Mouse (Mus musculus): ENCODE measurements around the gene Rfc1. TPM values are rescaled to one million over a fixed set of nuclear protein-coding genes. Genes with fewer than 3 reads are reported as not detected.

The Rfc1 gene
- 10 to 100 TPM; 23.9 to 25.8 TPM for total RNA-seq (2021)

GRCm38 (mm10) chr5:65335298-65336074, at the start of gene Rfc1:
Gene Rfc1 (minus strand): TSS chr5:65335670.
- DNase-seq (ENCODE audit: low spot score in 2 of 2): peak; percentile 89 to 95
- intact Hi-C loops (cut with DNase I): loop anchor here (1.0 kb wide), 1 partner anchor 56 kb away; the partner anchor contains the start of genes Lias and Rpl9

- intact Hi-C loops (cut with DNase I): no loop called here
These were observed 39.3 kb upstream of the Rfc1 start for GRCm38 (mm10) chr5:65374746-65375145.

DNA sequence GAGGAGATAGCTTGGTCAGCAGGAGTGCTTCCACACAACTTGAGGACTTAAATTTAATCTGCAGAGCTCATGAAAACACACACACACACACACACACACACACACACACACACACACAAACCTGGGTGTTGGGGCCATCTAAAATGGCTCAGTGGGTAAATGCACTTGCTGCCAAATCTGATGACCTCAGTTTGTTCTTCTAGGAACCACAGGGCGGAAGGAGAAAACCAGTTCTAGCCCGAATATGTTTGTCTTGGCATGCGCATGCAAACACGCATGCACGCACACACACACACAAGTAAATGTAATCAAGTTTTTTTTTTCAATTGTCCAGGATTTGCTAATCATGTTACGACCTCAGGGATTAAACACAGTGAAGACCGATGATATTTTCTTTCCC, 36.1 kb upstream of the Rfc1 start:
- intact Hi-C loops (cut with DNase I): no loop called here
- no peak for DNase-seq (ENCODE audit: low spot score in 2 of 2)

More at GRCm38 (mm10) chr5:65374746-65375145, 39.3 kb upstream of the Rfc1 start:
- DNase-seq (ENCODE audit: low spot score in 2 of 2): no peak

DNA sequence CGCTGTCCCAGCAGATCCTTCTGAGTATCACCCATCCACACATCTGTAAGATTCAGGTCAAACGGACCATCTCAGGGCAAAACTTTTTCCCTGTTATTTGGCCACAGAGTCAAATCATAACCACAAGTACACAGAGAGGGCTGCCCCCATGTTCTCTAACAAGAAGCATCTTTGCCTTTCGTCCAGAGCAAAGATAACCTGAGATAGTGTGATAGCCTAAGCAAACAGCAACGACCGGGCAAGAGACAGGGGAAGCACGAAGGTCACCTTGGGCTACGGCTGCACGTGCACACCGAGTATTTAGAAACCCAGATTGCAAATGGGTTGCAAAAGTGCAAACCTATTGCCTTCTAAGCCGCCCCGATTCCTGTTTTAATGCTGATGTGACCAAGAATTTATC, 32.4 kb upstream of the Rfc1 start:
- intact Hi-C loops (cut with DNase I): no loop called here
- no peak for DNase-seq (ENCODE audit: low spot score in 2 of 2)

DNA sequence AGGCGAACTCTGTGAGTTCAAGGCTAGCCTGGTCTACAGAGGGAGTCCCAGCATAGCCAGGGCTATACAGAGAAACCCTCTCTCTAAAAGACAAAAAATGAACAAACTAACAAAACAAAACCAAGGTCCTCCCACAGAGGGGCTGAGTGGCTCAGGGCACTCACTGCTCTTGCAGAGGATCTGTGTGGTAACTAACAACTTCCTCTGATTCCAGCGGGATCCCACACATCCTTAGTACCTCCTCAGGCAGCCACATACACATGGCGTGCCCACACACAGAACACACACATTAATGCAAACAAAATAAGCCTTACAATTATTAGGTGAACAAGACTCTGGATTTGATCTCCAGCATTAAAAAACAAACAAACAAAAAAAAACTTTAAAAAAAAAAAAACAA, 22.3 kb upstream of the Rfc1 start:
- intact Hi-C loops (cut with DNase I): no loop called here
- no peak for DNase-seq (ENCODE audit: low spot score in 2 of 2)

DNA sequence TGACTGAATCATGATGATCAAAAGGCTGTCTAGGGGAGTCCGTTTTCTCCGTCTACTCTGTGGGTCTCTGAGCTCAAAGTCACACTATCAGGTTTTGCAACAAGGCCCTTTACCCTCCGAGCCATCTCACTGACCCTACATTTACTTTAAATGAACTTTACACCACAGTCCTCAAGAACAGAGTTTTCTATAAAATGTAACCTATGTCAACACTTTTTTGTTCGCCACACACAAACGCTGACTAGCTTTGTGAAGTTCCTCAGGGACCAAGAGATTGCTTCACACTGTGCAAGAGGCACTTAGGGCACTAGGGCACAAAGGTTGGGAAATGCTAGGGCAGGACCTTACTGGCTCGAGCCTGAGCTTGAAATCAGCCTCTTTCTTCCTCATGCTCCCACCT, 21.4 kb upstream of the Rfc1 start:
- intact Hi-C loops (cut with DNase I): no loop called here
- DNase-seq (ENCODE audit: low spot score in 2 of 2): no peak

- intact Hi-C loops (cut with DNase I): no loop called here
- DNase-seq (ENCODE audit: low spot score in 2 of 2): no peak
These were observed 19.5 kb upstream of the Rfc1 start for GRCm38 (mm10) chr5:65354985-65355384.

- intact Hi-C loops (cut with DNase I): no loop called here
- DNase-seq (ENCODE audit: low spot score in 2 of 2): no peak
These were observed 18.6 kb upstream of the Rfc1 start for GRCm38 (mm10) chr5:65354097-65354496.

DNA sequence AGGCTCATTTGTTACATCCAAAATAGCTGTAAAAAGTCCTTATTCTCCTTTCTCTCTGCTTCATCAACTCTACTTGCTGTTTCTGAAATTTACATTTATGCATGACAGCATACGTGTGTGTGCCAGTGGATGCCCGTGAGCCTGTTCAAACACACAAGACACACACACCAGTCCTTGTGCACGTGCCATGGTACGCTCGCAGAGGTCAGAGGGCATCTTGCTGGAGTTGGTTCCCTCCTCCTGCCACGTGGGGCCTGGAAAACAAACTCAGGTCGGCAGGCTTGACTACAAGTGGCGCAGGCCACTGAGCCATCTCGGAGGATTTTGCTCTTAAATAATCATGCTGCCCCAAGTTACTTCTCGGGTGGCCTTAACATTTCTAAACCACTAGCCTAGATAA, 15.0 kb upstream of the Rfc1 start:
- DNase-seq (ENCODE audit: low spot score in 2 of 2): no peak
- intact Hi-C loops (cut with DNase I): no loop called here

DNA sequence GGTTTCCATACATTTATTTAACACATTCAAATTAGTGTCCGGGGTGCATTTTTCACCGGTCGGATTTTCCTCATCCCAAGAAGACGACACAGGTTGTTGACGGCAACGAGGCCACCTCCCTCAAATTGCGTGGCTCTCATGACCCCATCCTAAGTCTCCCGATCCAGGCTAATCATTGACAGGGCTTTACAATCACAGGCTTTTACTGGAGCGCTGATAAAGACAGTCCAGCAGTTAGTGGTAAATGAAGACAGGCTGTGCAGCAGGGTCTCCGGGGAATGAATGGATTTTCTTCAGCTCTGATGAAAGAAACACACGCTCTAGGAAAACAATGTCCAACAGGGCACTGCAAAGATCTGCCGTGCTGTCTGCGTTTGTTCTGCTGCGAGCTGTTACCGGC, 12.7 kb upstream of the Rfc1 start, which contains the start of gene Klb:
Klb (plus strand) TSS at position 147 of the 400 bp plus-strand sequence.
- intact Hi-C loops (cut with DNase I): no loop called here
- no peak for DNase-seq (ENCODE audit: low spot score in 2 of 2)

DNA sequence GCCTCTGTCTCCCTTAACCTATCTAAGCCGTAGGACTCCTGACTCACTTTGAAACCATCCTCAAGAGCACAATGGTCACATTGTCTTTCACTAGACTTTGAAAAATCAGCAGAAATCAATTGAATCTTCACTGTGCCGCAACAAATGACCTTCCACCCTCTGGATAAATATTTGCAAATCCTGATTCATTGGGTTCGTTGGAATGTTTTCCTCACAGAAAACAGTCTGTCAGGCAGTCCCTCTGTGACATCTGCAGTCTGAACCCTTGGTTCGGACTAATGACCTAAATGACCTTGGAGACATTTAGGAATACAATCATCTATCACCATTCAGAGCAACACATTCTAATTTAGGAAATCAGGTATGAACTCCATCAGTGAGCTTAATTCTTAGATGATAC, 4.7 kb upstream of the Rfc1 start:
- intact Hi-C loops (cut with DNase I): no loop called here
- DNase-seq (ENCODE audit: low spot score in 2 of 2): no peak

DNA sequence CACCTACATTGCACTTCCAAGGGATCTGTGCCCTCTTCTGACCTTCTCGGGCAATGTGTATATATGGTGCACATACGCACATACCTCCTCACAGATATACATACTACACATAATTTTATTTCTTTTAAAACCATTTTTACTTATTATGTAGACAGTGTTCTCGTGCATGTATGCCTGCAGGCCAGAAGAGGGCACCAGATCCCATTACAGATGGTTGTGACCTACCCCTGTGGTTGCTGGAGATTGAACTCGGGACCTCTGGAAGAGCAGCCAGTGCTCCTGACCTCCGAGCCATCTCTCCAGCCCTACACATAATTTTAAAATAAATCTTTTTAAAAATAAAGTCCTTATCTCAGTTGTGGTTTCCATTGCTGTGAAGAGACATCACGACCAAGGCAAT, 2.9 kb upstream of the Rfc1 start:
- intact Hi-C loops (cut with DNase I): no loop called here
- DNase-seq (ENCODE audit: low spot score in 2 of 2): no peak

DNA sequence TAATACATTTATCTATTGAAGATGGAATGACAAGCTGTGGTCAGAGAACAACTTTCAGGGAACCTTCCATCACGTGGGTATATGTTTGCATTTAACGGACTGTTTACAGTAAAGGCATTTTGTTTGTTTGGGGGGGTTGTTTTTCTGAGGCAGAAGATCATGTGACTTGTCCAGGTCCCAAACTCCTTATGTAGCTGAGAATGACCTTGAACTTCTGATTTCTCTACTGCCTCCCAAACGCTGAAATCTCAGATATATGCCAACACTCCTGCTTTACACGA, 545 bp upstream of the Rfc1 start:
- no peak for DNase-seq (ENCODE audit: low spot score in 2 of 2)
- intact Hi-C loops (cut with DNase I): no loop called here

GRCm38 (mm10) chr5:65334788-65335187, 682 bp downstream of the Rfc1 start:
- intact Hi-C loops (cut with DNase I): loop anchor here (1.0 kb wide), 1 partner anchor 57 kb away; the partner anchor contains the start of genes Lias and Rpl9
- DNase-seq (ENCODE audit: low spot score in 2 of 2): no peak

GRCm38 (mm10) chr5:65329971-65330370, 5.5 kb downstream of the Rfc1 start:
- intact Hi-C loops (cut with DNase I): no loop called here
- DNase-seq (ENCODE audit: low spot score in 2 of 2): no peak

DNA sequence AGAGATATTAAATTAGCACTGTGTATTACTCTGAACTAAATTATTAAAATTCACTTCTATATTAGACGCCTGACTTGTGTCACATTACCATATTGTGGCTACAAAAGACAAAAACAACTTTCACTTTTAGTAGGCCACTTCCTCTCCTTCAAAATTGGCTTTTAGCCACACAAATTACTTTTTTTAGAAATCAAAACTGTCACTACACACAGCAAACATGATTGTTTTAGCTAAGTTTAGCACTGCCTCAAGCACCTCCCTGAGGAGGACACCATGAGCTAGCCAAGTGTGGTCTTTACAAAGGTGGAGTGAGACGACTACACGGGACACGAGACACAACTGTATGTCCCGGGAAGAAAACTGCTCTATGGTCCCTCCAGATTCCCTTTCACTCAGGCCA, 9.3 kb downstream of the Rfc1 start:
- no peak for DNase-seq (ENCODE audit: low spot score in 2 of 2)
- intact Hi-C loops (cut with DNase I): no loop called here

DNA sequence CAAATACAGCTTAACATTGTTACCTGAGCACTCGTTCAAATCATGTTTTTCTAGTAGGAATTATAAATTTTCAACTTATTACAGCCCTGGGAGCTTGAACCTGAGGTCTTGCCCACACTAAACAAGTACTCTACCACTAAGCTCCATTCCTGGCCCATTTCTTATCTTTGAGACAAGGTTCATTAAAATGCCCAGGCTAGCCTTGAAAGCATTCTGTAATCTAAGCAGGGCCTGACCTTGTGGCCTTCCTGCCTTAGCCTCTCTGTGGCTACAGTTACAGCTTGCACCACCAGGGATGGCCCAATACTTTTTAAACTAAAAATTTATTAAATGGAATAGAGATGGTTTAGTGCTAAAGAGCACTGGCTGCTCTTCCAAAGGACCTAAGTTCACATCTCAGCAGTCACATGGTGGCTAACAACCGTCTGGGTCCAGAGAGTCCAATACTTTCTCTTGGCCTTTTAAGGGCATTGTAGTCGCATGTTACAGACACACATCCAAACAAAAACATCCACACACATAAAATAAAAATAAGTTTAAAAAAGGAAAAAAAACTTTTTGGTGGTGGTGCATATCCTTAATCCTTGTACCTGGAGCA, 10.6 kb downstream of the Rfc1 start:
- DNase-seq (ENCODE audit: low spot score in 2 of 2): no peak
- intact Hi-C loops (cut with DNase I): no loop called here

GRCm38 (mm10) chr5:65324271-65324670, 11.2 kb downstream of the Rfc1 start:
- no peak for DNase-seq (ENCODE audit: low spot score in 2 of 2)
- intact Hi-C loops (cut with DNase I): no loop called here

GRCm38 (mm10) chr5:65322165-65322564, 13.3 kb downstream of the Rfc1 start:
- intact Hi-C loops (cut with DNase I): no loop called here
- DNase-seq (ENCODE audit: low spot score in 2 of 2): no peak

- DNase-seq (ENCODE audit: low spot score in 2 of 2): no peak
These were observed 16.3 kb downstream of the Rfc1 start for GRCm38 (mm10) chr5:65319176-65319575.

GRCm38 (mm10) chr5:65308866-65309265, 26.6 kb downstream of the Rfc1 start:
- no peak for DNase-seq (ENCODE audit: low spot score in 2 of 2)
- intact Hi-C loops (cut with DNase I): no loop called here

More at GRCm38 (mm10) chr5:65319176-65319575, 16.3 kb downstream of the Rfc1 start:
- intact Hi-C loops (cut with DNase I): no loop called here
